Mouse (Mus musculus): ENCODE measurements around the gene Mterf4.

DNA sequence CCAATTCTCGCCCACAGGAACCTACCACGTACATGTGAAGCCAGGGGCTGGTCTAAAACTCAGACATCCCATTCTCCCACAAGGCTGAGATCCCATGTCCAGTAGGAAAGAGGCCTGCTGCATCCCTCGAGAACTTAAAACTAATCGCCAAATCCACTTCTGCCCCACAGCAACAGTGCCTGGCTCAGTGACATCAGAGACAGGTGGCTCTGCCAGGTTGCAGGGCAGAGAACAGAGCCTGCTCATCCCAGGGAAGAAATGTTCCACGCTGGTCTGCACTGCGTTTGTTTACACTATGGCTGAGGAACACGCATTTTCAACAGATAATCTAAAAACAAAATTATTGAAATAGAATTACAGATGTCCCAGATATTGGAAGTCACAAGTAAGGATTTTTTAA is 28.7 kb downstream of the Mterf4 start:
- TF ChIP-seq CTCF (IDR thresholded peaks at IDR 0.05; ENCODE audit: low read depth, low read length) (no peak), GATA1 (IDR thresholded peaks at IDR 0.05; ENCODE audit: borderline replicate concordance, low read length) (no peak), TAL1 (conservative IDR thresholded peaks at IDR 0.05; ENCODE audit: low read depth, low read length) (no peak)
